Mouse (Mus musculus) stomach, postnatal 0 days (tissue): ENCODE data around the gene Ank3.

Experiments
- CTCF ChIP-seq: IDR thresholded peaks from 2 replicates; pipeline ENCODE4 v1.5.1; 2016; ENCODE audit warnings: antibody characterized with exemption, low read depth, mild to moderate bottlenecking, moderate library complexity
- EP300 ChIP-seq: optimal IDR thresholded peaks from 2 replicates; pipeline ENCODE3; 2016; ENCODE audit warnings: antibody characterized with exemption

- no peak for TF ChIP-seq CTCF
- TF ChIP-seq EP300, result no peak
Measured at GRCm38 (mm10) chr10:69369321-69369720, 29.3 kb upstream of the Ank3 start.
